ENCODE assay signal across 18 mouse cellular contexts in the genomic region with DNA sequence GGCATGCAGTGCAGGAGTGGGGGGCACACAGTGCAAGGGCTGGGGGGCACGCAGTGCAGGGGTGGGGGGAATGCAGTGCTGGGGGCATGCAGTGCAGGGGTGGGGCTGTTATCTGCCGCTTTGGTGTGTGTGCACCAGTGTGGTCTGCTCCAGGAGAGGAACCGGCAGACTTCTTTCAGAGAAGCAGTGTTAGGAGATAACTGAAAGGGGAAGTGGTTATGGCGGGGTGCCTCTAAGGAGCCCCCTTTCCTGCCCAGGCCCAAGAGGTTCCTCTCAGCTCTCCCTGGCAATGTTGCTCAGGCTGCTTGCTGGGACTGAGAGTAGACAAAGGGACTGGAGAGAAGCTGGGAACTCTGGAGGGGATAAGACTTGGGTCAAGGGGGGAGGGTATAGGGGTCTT. TPM values are rescaled to one million over a fixed set of nuclear protein-coding genes. Genes with fewer than 3 reads are reported as not detected.
DNase-seq lines count a peak whose midpoint lies in the region; ATAC-seq lines count a peak whose summit lies in the region.
"Had no signal": no experiment of that assay in that cellular context is flagged by ENCODE, and none has a peak within 500 bp of the region (broad histone marks: within the 10 kb centered on the region; RNA-seq: fewer than 3 reads in every experiment).

No protein-coding gene starts in this region.

- H3K27ac ChIP-seq in liver, embryonic 12.5 days = peak overlapping the region; percentile 52; the same call in 1 of the 2 replicates
- H3K27ac ChIP-seq: embryonic facial prominence, embryonic 15.5 days; limb, embryonic 13.5 days had no signal

- peak; percentile 21; the same call in 1 of the 2 replicates for ATAC-seq in liver, embryonic 12.5 days
- ATAC-seq: CD4-positive, CD25-positive, alpha-beta regulatory T cell, adult 4 months; forebrain, postnatal 0 days had no signal

- intact Hi-C loops in left cerebral cortex, postnatal 14 days (cut with DNase I) = no loop called here

- no peak overlapping the region for H3K4me2 ChIP-seq in liver, embryonic 12.5 days
- H3K4me2 ChIP-seq: embryonic facial prominence, embryonic 15.5 days; limb, embryonic 13.5 days had no signal

- peaks cover 29% of the 10 kb centered on the region for H3K27me3 ChIP-seq in liver, embryonic 12.5 days (replicated peaks)

- no peaks in the 10 kb centered on the region for H3K36me3 ChIP-seq in liver, embryonic 12.5 days
- H3K36me3 ChIP-seq: embryonic facial prominence, embryonic 15.5 days; limb, embryonic 13.5 days had no signal

- 16% methylated on average over 4 of the region's 4 CpGs for WGBS in liver, embryonic 12.5 days (ENCODE audit: insufficient replicate concordance)

- peaks cover 46% of the 10 kb centered on the region for H3K4me1 ChIP-seq in liver, embryonic 12.5 days

- H3K9me3 ChIP-seq in liver, embryonic 12.5 days (replicated peaks) = no peaks in the 10 kb centered on the region
- H3K9me3 ChIP-seq: embryonic facial prominence, embryonic 15.5 days; limb, embryonic 13.5 days had no signal

- H3K9ac ChIP-seq in liver, embryonic 12.5 days = no peak overlapping the region
- H3K9ac ChIP-seq: embryonic facial prominence, embryonic 15.5 days; forebrain, postnatal 0 days; limb, embryonic 13.5 days had no signal

- peak; percentile 40 to 41 for DNase-seq in spleen, adult 18-20 months
- DNase-seq in spleen, adult 12 weeks (ENCODE audit: low spot score) = no peak
- DNase-seq in spleen, postnatal 36 days (ENCODE audit: low spot score in 2 of 2) = peak; percentile 74 to 75
- DNase-seq in frontal cortex, postnatal 25 days (ENCODE audit: low spot score in 2 of 2) = no peak
- DNase-seq in ovary, adult 18-20 months (ENCODE audit: low spot score) = no peak
- DNase-seq in adrenal gland, adult 8-10 months = no peak
- DNase-seq in left cerebral cortex, postnatal 14 days (ENCODE audit: low spot score in 2 of 2) = no peak
- DNase-seq: adrenal gland, postnatal 14 days; forebrain, postnatal 0 days; heart, postnatal 14 days; kidney, postnatal 25 days; lung, postnatal 4 days; right cerebral cortex, postnatal 14 days had no signal

- H3K4me3 ChIP-seq in liver, embryonic 12.5 days = no peak overlapping the region
- H3K4me3 ChIP-seq: embryonic facial prominence, embryonic 15.5 days; limb, embryonic 13.5 days had no signal

RNA-seq across cellular contexts. Expression of a gene that starts 2.7 kb away (rescaled TPM):
- 2.8 and 3.6 TPM in 2 replicates for polyA plus RNA-seq in liver, embryonic 12.5 days (2016; fragmentation: Nextera tagmentation; extraction: Ambion mirVana)
- 10 to 100 TPM; 17.3 to 27.7 (median 19.2) TPM for total RNA-seq in adrenal gland, adult 8-10 months (2022)
- total RNA-seq in left cerebral cortex, postnatal 14 days (2021) = 1 to 10 TPM; 2.3 to 5.8 TPM

RNA-seq across cellular contexts. Expression of a gene that starts 25.0 kb away (rescaled TPM):
- 0.37 and 0.46 TPM in 2 replicates for polyA plus RNA-seq in liver, embryonic 12.5 days (2016; fragmentation: Nextera tagmentation; extraction: Ambion mirVana)
- total RNA-seq in adrenal gland, adult 8-10 months (2022) = 1 to 10 TPM in 3 of 4 experiments, under 1 TPM in 1; 0.92 to 2.0 (median 1.1) TPM
- under 1 TPM in 1 of 2 experiments, not detected in 1; 0.51 TPM for total RNA-seq in left cerebral cortex, postnatal 14 days (2021)
- total RNA-seq: forebrain, postnatal 0 days had no signal

RNA-seq across cellular contexts. Expression of a gene that starts 25.6 kb away (rescaled TPM):
- polyA plus RNA-seq in liver, embryonic 12.5 days (2016; fragmentation: Nextera tagmentation; extraction: Ambion mirVana) = not detected in 2 replicates
- under 1 TPM in 1 of 4 experiments, not detected in 3; 0.66 TPM for total RNA-seq in adrenal gland, adult 8-10 months (2022)
- total RNA-seq in left cerebral cortex, postnatal 14 days (2021) = 1 to 10 TPM; 7.4 to 10.0 TPM
- polyA plus RNA-seq: CD4-positive, CD25-positive, alpha-beta regulatory T cell, adult 4 months; intestine, embryonic 14.5 days had no signal

RNA-seq across cellular contexts. Expression of a gene that starts 26.0 kb away (rescaled TPM):
- polyA plus RNA-seq in liver, embryonic 12.5 days (2016; fragmentation: Nextera tagmentation; extraction: Ambion mirVana) = 0.12 and 0.26 TPM in 2 replicates
- total RNA-seq in adrenal gland, adult 8-10 months (2022) = 1 to 10 TPM in 2 of 4 experiments, under 1 TPM in 2; 0.86 to 1.8 (median 1.4) TPM
- total RNA-seq in left cerebral cortex, postnatal 14 days (2021) = 1 to 10 TPM; 2.4 to 4.1 TPM
- total RNA-seq: heart, postnatal 14 days had no signal

RNA-seq across cellular contexts. Expression of a gene that starts 39.7 kb away (rescaled TPM):
- 47.6 and 48.4 TPM in 2 replicates for polyA plus RNA-seq in liver, embryonic 12.5 days (2016; fragmentation: Nextera tagmentation; extraction: Ambion mirVana)
- 10 to 100 TPM; 74.7 to 93.2 (median 83.1) TPM for total RNA-seq in adrenal gland, adult 8-10 months (2022)
- total RNA-seq in left cerebral cortex, postnatal 14 days (2021) = 10 to 100 TPM; 81.7 to 87.9 TPM

Comparison
In these comparisons a context has a peak if more than half of its experiments do, and no peak if none do; other contexts are left out.
1. DNase-seq: peak in spleen, adult 18-20 months (2 of 2) and spleen, postnatal 36 days (2 of 2); none in spleen, adult 12 weeks (single experiment), frontal cortex, postnatal 25 days (0 of 2), ovary, adult 18-20 months (single experiment), adrenal gland, adult 8-10 months (single experiment) and left cerebral cortex, postnatal 14 days (0 of 2).
2. RNA of a gene that starts 25.6 kb away (total RNA-seq): 7.4 to 10.0 TPM in left cerebral cortex, postnatal 14 days; 0.66 TPM in adrenal gland, adult 8-10 months; every median in the first group is over 4 times any median in the second.